Mouse (Mus musculus) CH12.LX (cell line): ENCODE measurements at regions not wholly inside any gene's neighbourhood (a gene's known extent, or its start where the extent isn't known, plus 50 kb on each side); places are given as distances from the start of the nearest gene placed in this dataset.

Experiments used
- DNase-seq: peaks from one replicate; pipeline ENCODE4 v3.0.0-alpha.2; 2013; ENCODE audit errors: extremely low read depth
- H3K27ac ChIP-seq: 2 replicates; pipeline ENCODE4 v1.5.1; 2012; ENCODE audit warnings: low read depth, mild to moderate bottlenecking, control low read depth, moderate library complexity; ENCODE audit not compliant: insufficient read depth
- H3K27me3 ChIP-seq: replicated peaks from 2 replicates; pipeline ENCODE3; 2012; ENCODE audit warnings: inconsistent platforms
- H3K36me3 ChIP-seq, 2 experiments: replicated peaks in 1 of 2; 2 replicates each; pipeline versions ENCODE3 to v1.6.1; 2012; ENCODE audit warnings: inconsistent platforms in 1 of 2, low read length in 1 of 2, mild to moderate bottlenecking in 1 of 2, mixed read lengths in 1 of 2, moderate library complexity in 1 of 2; ENCODE audit not compliant: control insufficient read depth in 1 of 2, insufficient read depth in 1 of 2
- H3K4me1 ChIP-seq, 2 experiments: 2 replicates each; pipeline ENCODE4 v1.6.1; 2012; ENCODE audit warnings: inconsistent platforms in 1 of 2, moderate library complexity in 1 of 2; ENCODE audit not compliant: insufficient read depth in 2 of 2, control insufficient read depth in 1 of 2
- H3K4me2 ChIP-seq: 2 replicates; pipeline ENCODE4 v1.6.1; 2012; ENCODE audit warnings: low read depth, mild to moderate bottlenecking, control low read depth; ENCODE audit not compliant: poor library complexity, insufficient read depth, severe bottlenecking
- H3K4me3 ChIP-seq, 3 experiments: fragments of 150-350 bp in 1 of 3; sonication (generic) in 1 of 3; replicated peaks in 1 of 3; 2 replicates each; pipeline versions ENCODE3 to v1.5.1; 2011 to 2012; ENCODE audit warnings: low read depth in 2 of 3, low read length in 2 of 3, mild to moderate bottlenecking in 2 of 3, moderate library complexity in 2 of 3, control low read depth in 1 of 3, improper control_type of control experiment in 1 of 3, inconsistent platforms in 1 of 3, mixed read lengths in 1 of 3; ENCODE audit not compliant: poor library complexity in 1 of 3
- H3K79me2 ChIP-seq: replicated peaks from 2 replicates; pipeline ENCODE4 v1.6.1; 2012; ENCODE audit warnings: mild to moderate bottlenecking, moderate library complexity; ENCODE audit not compliant: control insufficient read depth, poor library complexity, insufficient read depth, severe bottlenecking; ENCODE audit errors: extremely low read depth
- H3K9ac ChIP-seq: 2 replicates; pipeline ENCODE4 v1.6.1; 2012; ENCODE audit warnings: low read depth, mild to moderate bottlenecking, control low read depth, moderate library complexity; ENCODE audit not compliant: insufficient read depth
- H3K9me3 ChIP-seq: replicated peaks from 2 replicates; pipeline ENCODE3; 2012; ENCODE audit warnings: low read length, inconsistent platforms, mixed read lengths
- CHD2 ChIP-seq: IDR thresholded peaks from 2 replicates; pipeline ENCODE4 v1.6.1; 2011; ENCODE audit warnings: low read length, improper control_type of control experiment
- CTCF ChIP-seq, 2 experiments: IDR thresholded peaks in 1 of 2; conservative IDR thresholded peaks in 1 of 2; 2 replicates each; pipeline ENCODE4 v1.5.1; 2011 to 2012; ENCODE audit warnings: low read depth in 2 of 2, low read length in 2 of 2, improper control_type of control experiment in 1 of 2, inconsistent platforms in 1 of 2, mild to moderate bottlenecking in 1 of 2, moderate library complexity in 1 of 2
- E2F4 ChIP-seq: IDR thresholded peaks from 2 replicates; pipeline ENCODE4 v1.6.1; 2011; ENCODE audit warnings: low read depth, low read length, improper control_type of control experiment; ENCODE audit not compliant: insufficient replicate concordance
- EP300 ChIP-seq: IDR thresholded peaks from 2 replicates; pipeline ENCODE4 v1.6.1; 2011; ENCODE audit warnings: low read length, improper control_type of control experiment
- ETS1 ChIP-seq: conservative IDR thresholded peaks from 2 replicates; pipeline ENCODE4 v1.6.1; 2012; ENCODE audit warnings: low read depth, mild to moderate bottlenecking, inconsistent platforms, low read length, improper control_type of control experiment, moderate library complexity
- IRF4 ChIP-seq: IDR thresholded peaks from 2 replicates; pipeline ENCODE4 v1.6.1; 2014; ENCODE audit warnings: low read depth, mild to moderate bottlenecking, inconsistent platforms, low read length, improper control_type of control experiment
- MAFK ChIP-seq: IDR thresholded peaks from 2 replicates; pipeline ENCODE4 v1.6.1; 2011; ENCODE audit warnings: low read length, improper control_type of control experiment; ENCODE audit not compliant: insufficient replicate concordance
- MAX ChIP-seq: IDR thresholded peaks from 2 replicates; pipeline ENCODE4 v1.6.1; 2011; ENCODE audit warnings: low read length, improper control_type of control experiment
- MAZ ChIP-seq: IDR thresholded peaks from 2 replicates; pipeline ENCODE4 v1.6.1; 2012; ENCODE audit warnings: low read depth, mild to moderate bottlenecking, inconsistent platforms, low read length, improper control_type of control experiment, moderate library complexity
- MEF2A ChIP-seq: IDR thresholded peaks from 2 replicates; pipeline ENCODE4 v1.6.1; 2014; ENCODE audit warnings: low read depth, mild to moderate bottlenecking, inconsistent platforms, low read length, improper control_type of control experiment, borderline replicate concordance
- NRF1 ChIP-seq: IDR thresholded peaks from 2 replicates; pipeline ENCODE4 v1.6.1; 2014; ENCODE audit warnings: low read depth, mild to moderate bottlenecking, inconsistent platforms, low read length, improper control_type of control experiment, moderate library complexity
- POLR2AphosphoS2 ChIP-seq: IDR thresholded peaks from 2 replicates; pipeline ENCODE4 v1.6.1; 2011; ENCODE audit warnings: low read depth, low read length, improper control_type of control experiment
- RCOR1 ChIP-seq: conservative IDR thresholded peaks from 2 replicates; pipeline ENCODE4 v1.6.1; 2012; ENCODE audit warnings: low read depth, mild to moderate bottlenecking, inconsistent platforms, low read length, improper control_type of control experiment
- ZMIZ1 ChIP-seq: IDR thresholded peaks from 2 replicates; pipeline ENCODE4 v1.6.1; 2012; ENCODE audit warnings: low read depth, mild to moderate bottlenecking, inconsistent platforms, low read length, improper control_type of control experiment
- ZNF384 ChIP-seq: IDR thresholded peaks from 2 replicates; pipeline ENCODE4 v1.6.1; 2012; ENCODE audit warnings: low read depth, low read length, improper control_type of control experiment, inconsistent platforms
- dilution Hi-C: fragments of 300-500 bp; cut with MboI; formaldehyde crosslinking; loops from 2 replicates; pipeline ENCODE4 v1.14.3; 2020; ENCODE audit warnings: low sequenced_read_pairs; ENCODE audit not compliant: extremely low pct_unique_long_range_greater_than_20kb, extremely low pct_ligation_motif_present
- in situ Hi-C: fragments of 300-500 bp; cut with MboI; formaldehyde crosslinking; loops from 3 replicates; pipeline ENCODE4 v1.14.3; 2019; ENCODE audit warnings: low sequenced_read_pairs, low pct_ligation_motif_present, low pct_unique_long_range_greater_than_20kb, mixed read lengths

GRCm38 (mm10) chr9:46696171-46696570 is 302.4 kb upstream of the Gm4791 start (continued):
- TF ChIP-seq MAX (no peak), RCOR1 (no peak)

GRCm38 (mm10) chr9:46689331-46689730 is 309.2 kb upstream of the Gm4791 start:
- dilution Hi-C loops, result no loop called here
- H3K27ac ChIP-seq, result no peak overlapping the region
- no peak for TF ChIP-seq MAZ
- TF ChIP-seq MAX, result no peak
- TF ChIP-seq CHD2, result no peak
- no peak for TF ChIP-seq ZMIZ1
- TF ChIP-seq NRF1, result no peak
- TF ChIP-seq IRF4, result no peak
- no peak for TF ChIP-seq EP300
- no peak for TF ChIP-seq E2F4
- TF ChIP-seq MAFK, result no peak
- TF ChIP-seq ZNF384, result no peak
- no peak for TF ChIP-seq ETS1
- no peak for TF ChIP-seq MEF2A
- TF ChIP-seq RCOR1, result no peak
- no peak for TF ChIP-seq POLR2AphosphoS2
- TF ChIP-seq, all 38 proteins: peak for 0
- no peaks in the 10 kb centered on the region for H3K79me2 ChIP-seq
- H3K27me3 ChIP-seq, result peaks cover 51% of the 10 kb centered on the region
- H3K9me3 ChIP-seq, result no peaks in the 10 kb centered on the region
- no peaks in the 10 kb centered on the region for H3K36me3 ChIP-seq
- H3K4me3 ChIP-seq, result no peak overlapping the region
- DNase-seq, result no peak
- H3K4me1 ChIP-seq, result no peaks in the 10 kb centered on the region
- in situ Hi-C loops, result no loop called here
- H3K4me2 ChIP-seq, result no peak overlapping the region
- no peak overlapping the region for H3K9ac ChIP-seq

GRCm38 (mm10) chr9:46684113-46684850 is 314.3 kb upstream of the Gm4791 start:
- Histone ChIP-seq H3K27me3 (peaks cover 41% of the 10 kb centered on the region), H3K4me1 (no peaks in the 10 kb centered on the region), H3K9me3 (peaks cover 2% of the 10 kb centered on the region), H3K79me2 (no peaks in the 10 kb centered on the region), H3K9ac (no peak overlapping the region), H3K4me3 (no peak overlapping the region)
- dilution Hi-C loops (no loop called here), in situ Hi-C loops (no loop called here)
- TF ChIP-seq CTCF (conservative IDR thresholded peaks at IDR 0.05 in 1 of 2, IDR thresholded peaks at IDR 0.05 in 1 of 2; ENCODE audit: low read depth in 2 of 2, low read length in 2 of 2), result no peak
- TF ChIP-seq, all 38 proteins: peak for 0
- Histone ChIP-seq H3K4me2 (no peak overlapping the region), H3K27ac (no peak overlapping the region), H3K36me3 (no peaks in the 10 kb centered on the region)
- DNase-seq, result no peak
